Mouse (Mus musculus) mouse trophoblast stem cell (cell line): ENCODE results near the gene Naaa.

Experiments used
- in situ Hi-C, 2 experiments: fragments of 300-500 bp; cut with MseI, MboI; formaldehyde crosslinking; loops; 2 replicates in 1 of 2; 3 replicates in 1 of 2; pipeline ENCODE4 v1.15.1; 2025

Naaa gene

GRCm38 (mm10) chr5:92215308-92215707 is 62.7 kb downstream of the Naaa start, which contains the start of gene U90926:
U90926 (minus strand) TSS chr5:92215408.
- in situ Hi-C loops, result no loop called here

DNA sequence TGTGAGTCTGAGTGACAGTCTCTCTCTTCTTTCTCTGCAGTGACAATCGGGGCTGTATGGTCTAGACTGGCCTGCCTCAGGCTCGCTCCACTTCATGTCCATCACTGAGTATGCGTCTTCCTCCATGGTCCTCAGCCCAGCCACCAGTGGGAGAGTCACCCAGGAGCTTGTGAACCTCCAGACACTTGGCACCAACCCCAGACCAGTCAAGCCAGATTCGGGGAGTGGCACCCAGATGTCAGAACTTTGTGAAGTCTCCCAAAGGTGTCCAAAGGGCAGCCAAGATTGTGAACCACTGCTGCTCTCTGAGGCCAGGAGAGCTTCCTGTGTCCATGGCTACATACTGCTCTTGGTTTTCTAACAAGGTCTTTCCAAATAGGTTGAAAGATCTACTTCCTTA is 65.7 kb downstream of the Naaa start:
- in situ Hi-C loops, result no loop called here

DNA sequence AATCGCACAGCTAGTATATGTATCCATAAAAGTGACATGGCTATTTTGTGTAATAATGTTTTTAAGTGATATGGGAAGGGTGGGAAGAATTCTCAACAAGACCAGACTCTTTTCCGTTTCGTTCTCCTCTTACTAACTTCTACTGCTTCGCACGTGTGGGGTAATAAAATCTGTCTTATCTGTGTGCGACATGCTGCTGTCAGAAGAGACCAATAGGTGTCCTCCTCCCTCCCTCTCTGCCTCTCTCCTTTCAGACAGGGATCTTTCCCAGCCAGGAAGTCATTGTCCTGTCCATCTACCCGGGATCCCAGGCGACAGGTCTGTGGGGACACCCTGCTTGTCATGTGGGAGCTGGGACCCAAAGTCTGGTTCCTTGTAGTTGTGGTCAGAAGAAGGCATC is 67.8 kb downstream of the Naaa start:
- in situ Hi-C loops, result no loop called here
